14 mouse cellular contexts compared by ENCODE assay signal in genomic region chr4:125397007-125397461, GRCm38 (mm10).
DNase-seq lines count a peak whose midpoint lies in the region; ATAC-seq lines count a peak whose summit lies in the region.
"Had no signal": no experiment of that assay in that cellular context is flagged by ENCODE, and none has a peak within 500 bp of the region (broad histone marks: within the 10 kb centered on the region; RNA-seq: fewer than 3 reads in every experiment).

No protein-coding gene starts in this region.

- H3K27ac ChIP-seq in forebrain, embryonic 15.5 days (replicated peaks) = peak overlapping the region; percentile 41
- no peak overlapping the region for H3K27ac ChIP-seq in forebrain, embryonic 11.5 days (ENCODE audit: low read depth, low read length)
- H3K27ac ChIP-seq: limb, embryonic 12.5 days had no signal

- no peak overlapping the region for H3K4me3 ChIP-seq in forebrain, embryonic 15.5 days
- no peak overlapping the region for H3K4me3 ChIP-seq in forebrain, embryonic 11.5 days (ENCODE audit: low read depth, low read length)
- H3K4me3 ChIP-seq: limb, embryonic 12.5 days had no signal

- intact Hi-C loops in heart, postnatal 36 days (cut with DNase I) = no loop called here

- H3K4me1 ChIP-seq in forebrain, embryonic 15.5 days = peaks cover 11% of the 10 kb centered on the region
- H3K4me1 ChIP-seq in forebrain, embryonic 11.5 days (replicated peaks; ENCODE audit: control insufficient read depth, insufficient read depth, low read length) = no peaks in the 10 kb centered on the region
- H3K4me1 ChIP-seq: limb, embryonic 12.5 days had no signal

- DNase-seq in forebrain, embryonic 11.5 days (ENCODE audit: low spot score) = no peak
- peak; percentile 18 for DNase-seq in brain, embryonic 18.5 days (ENCODE audit: low read depth, low spot score)
- peak; percentile 72 to 76 for DNase-seq in left cerebral cortex, adult 18-20 months (ENCODE audit: low spot score in 2 of 2)
- peak; percentile 64 for DNase-seq in right cerebral cortex, postnatal 14 days
- DNase-seq in adrenal gland, adult 8-10 months = no peak
- DNase-seq in heart, postnatal 36 days = no peak
- no peak for DNase-seq in natural killer cell, adult 2 months (ENCODE audit: low spot score in 2 of 2)
- DNase-seq: cerebellum, adult 2 months; heart, adult 18-20 months; kidney, adult 9 months; thymus, adult 2 months had no signal

- no peaks in the 10 kb centered on the region for H3K9me3 ChIP-seq in forebrain, embryonic 15.5 days
- H3K9me3 ChIP-seq in forebrain, embryonic 11.5 days (ENCODE audit: control insufficient read depth, low read length) = no peaks in the 10 kb centered on the region
- H3K9me3 ChIP-seq: limb, embryonic 12.5 days had no signal

- no peaks in the 10 kb centered on the region for H3K36me3 ChIP-seq in forebrain, embryonic 15.5 days
- H3K36me3 ChIP-seq in forebrain, embryonic 11.5 days (ENCODE audit: control insufficient read depth, insufficient read depth, low read length) = no peaks in the 10 kb centered on the region
- H3K36me3 ChIP-seq: G1E; limb, embryonic 12.5 days had no signal

- H3K4me2 ChIP-seq in forebrain, embryonic 15.5 days (replicated peaks) = no peak overlapping the region
- no peak overlapping the region for H3K4me2 ChIP-seq in forebrain, embryonic 11.5 days (ENCODE audit: low read depth, low read length, severe bottlenecking)
- H3K4me2 ChIP-seq: limb, embryonic 12.5 days had no signal

- H3K9ac ChIP-seq in forebrain, embryonic 15.5 days (replicated peaks) = no peak overlapping the region
- no peak overlapping the region for H3K9ac ChIP-seq in forebrain, embryonic 11.5 days (ENCODE audit: low read length)
- H3K9ac ChIP-seq: limb, embryonic 12.5 days had no signal

- ATAC-seq in forebrain, embryonic 15.5 days (replicated peaks) = 0 out of 2 replicates have a peak, but pooled peaks have one; percentile 16
- no peak for ATAC-seq in forebrain, embryonic 11.5 days (replicated peaks; ENCODE audit: low FRiP score)

- no peaks in the 10 kb centered on the region for H3K27me3 ChIP-seq in forebrain, embryonic 15.5 days
- no peaks in the 10 kb centered on the region for H3K27me3 ChIP-seq in forebrain, embryonic 11.5 days (ENCODE audit: control insufficient read depth, insufficient read depth, low read length)

- 64% methylated on average over 12 of the region's 12 CpGs for WGBS in forebrain, embryonic 15.5 days
- 64% methylated on average over 12 of the region's 12 CpGs for WGBS in forebrain, embryonic 11.5 days

Comparison
In these comparisons a context has a peak if more than half of its experiments do, and no peak if none do; other contexts are left out.
1. DNase-seq: peak in brain, embryonic 18.5 days (single experiment), left cerebral cortex, adult 18-20 months (2 of 2) and right cerebral cortex, postnatal 14 days (single experiment); none in forebrain, embryonic 11.5 days (single experiment), adrenal gland, adult 8-10 months (single experiment), heart, postnatal 36 days (0 of 2) and natural killer cell, adult 2 months (0 of 2).